Mouse (Mus musculus) bone marrow macrophage, adult 2 months (primary cell): Measurements from ENCODE around the gene Ap3b1. TPM values are rescaled to one million over a fixed set of nuclear protein-coding genes. Genes with fewer than 3 reads are reported as not detected.

ENCODE experiments used
- H3K27ac ChIP-seq: 2 replicates; pipeline ENCODE4 v1.5.1; 2012; ENCODE audit warnings: low read depth, low read length; ENCODE audit not compliant: insufficient read depth
- H3K4me1 ChIP-seq: 2 replicates; pipeline ENCODE4 v1.6.1; 2012; ENCODE audit warnings: low read length; ENCODE audit not compliant: control insufficient read depth, insufficient read depth
- H3K4me3 ChIP-seq: 2 replicates; pipeline ENCODE4 v1.5.1; 2012; ENCODE audit warnings: mild to moderate bottlenecking, low read length, moderate library complexity; ENCODE audit not compliant: insufficient read depth
- CTCF ChIP-seq: IDR thresholded peaks from 2 replicates; pipeline ENCODE4 v1.5.1; 2012; ENCODE audit warnings: low read depth, mild to moderate bottlenecking, low read length, moderate library complexity
- POLR2A ChIP-seq: IDR thresholded peaks from 2 replicates; pipeline ENCODE4 v1.6.1; 2012; ENCODE audit warnings: mild to moderate bottlenecking, low read depth, low read length, borderline replicate concordance
- polyA plus RNA-seq: library from polyadenylated mRNA; stranded (reverse); fragments of >200 nt; gene quantifications from 2 replicates; pipeline ENCODE4 v1.2.4, GENCODE M21; 2012; ENCODE audit not compliant: missing spikeins, insufficient read depth, insufficient read length

Ap3b1 gene
- polyA plus RNA-seq, 1 experiment = 77.7 TPM

DNA sequence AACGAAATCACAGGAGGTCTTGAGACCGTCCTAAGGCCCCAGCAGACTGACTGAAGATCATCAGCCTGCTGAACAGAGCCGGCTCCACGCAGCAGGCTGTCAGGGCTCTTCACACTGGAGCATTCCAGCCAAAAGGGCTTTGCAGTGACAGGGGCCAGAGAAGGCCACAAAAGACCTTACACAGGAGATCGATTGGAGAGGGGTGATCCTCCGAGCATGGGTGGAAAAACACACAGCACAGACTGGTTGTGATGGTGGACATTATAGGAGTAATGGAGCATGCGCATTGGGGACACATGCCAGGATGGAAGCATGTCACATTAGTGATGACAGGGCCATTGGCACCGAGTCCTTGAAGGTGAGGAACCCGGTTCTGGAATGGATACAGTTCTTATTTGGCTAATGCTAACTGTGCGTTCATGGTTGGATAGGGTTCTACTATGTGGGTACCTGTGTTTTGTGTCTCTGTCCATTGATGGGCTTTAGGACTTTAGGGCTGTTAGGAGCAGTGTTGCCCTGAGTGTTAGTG is 37.7 kb downstream of the Ap3b1 start:
- Histone ChIP-seq H3K4me1 (peaks cover 14% of the 10 kb centered on the region), H3K4me3 (no peak overlapping the region), H3K27ac (no peak overlapping the region)
- TF ChIP-seq POLR2A = no peak
- TF ChIP-seq CTCF = no peak

DNA sequence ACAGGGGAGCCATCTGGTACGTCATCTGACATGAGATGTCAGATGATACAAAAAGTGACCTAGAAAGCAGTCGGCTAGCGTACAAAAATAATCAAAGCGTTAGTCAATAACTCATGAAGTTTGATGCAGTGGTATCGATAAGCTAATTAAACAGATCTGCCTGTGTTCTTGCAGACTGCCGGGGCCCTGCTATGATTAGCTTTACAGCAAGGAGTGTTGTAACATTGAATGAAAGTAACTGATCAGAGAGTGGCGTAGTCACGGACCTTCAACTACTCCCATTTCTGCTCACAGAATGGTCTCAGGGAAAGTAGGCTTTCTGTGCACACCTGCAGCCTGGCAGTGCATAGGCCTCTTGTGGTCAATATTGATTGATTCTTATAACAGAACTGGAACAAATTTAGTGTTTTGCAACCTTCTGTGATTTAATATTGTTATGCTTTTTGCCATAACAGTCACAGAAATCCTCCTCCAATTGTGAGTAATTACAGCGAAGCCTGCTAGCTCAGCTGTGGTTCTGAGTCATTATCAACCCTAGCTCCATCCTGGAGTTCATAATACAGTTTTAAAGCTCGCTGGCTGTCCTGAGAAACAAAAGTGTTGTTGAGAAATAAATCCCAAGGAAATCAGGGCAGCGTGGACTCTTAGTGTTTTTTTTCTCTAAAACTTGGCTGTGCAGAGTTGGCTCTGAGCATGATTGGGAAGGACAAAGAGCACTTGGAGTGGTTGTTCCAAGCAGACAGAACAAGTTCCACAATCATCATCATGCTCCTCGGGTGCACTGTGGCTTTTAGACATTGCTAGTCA is 40.0 kb downstream of the Ap3b1 start:
- no peak for TF ChIP-seq CTCF
- TF ChIP-seq POLR2A = no peak
- H3K4me3 ChIP-seq = no peak overlapping the region
- no peak overlapping the region for H3K27ac ChIP-seq
- H3K4me1 ChIP-seq = peaks cover 2% of the 10 kb centered on the region; the same call in 1 of the 2 replicates

DNA sequence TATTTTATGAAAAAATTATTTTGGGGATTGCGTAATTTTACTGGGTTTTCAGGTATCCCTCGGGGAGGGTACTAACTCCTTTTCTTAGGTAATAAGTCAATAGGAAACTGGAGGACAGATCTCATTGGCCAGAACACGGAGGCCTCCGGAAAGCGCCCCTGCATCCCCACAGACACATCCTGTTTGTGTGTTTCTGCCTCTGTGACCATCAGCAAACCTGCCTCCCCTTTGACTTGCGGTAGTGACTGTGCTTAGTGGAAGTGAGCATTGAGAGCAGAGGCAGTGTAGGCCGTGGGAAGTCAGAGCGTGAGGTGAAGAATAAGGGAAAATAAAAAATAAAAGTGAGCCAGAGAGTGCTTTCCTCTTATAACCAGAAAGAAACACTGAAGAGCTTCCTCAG is 41.7 kb downstream of the Ap3b1 start:
- TF ChIP-seq CTCF (no peak), POLR2A (no peak)
- peaks cover 2% of the 10 kb centered on the region; the same call in 1 of the 2 replicates for H3K4me1 ChIP-seq
- no peak overlapping the region for H3K27ac ChIP-seq
- no peak overlapping the region for H3K4me3 ChIP-seq

DNA sequence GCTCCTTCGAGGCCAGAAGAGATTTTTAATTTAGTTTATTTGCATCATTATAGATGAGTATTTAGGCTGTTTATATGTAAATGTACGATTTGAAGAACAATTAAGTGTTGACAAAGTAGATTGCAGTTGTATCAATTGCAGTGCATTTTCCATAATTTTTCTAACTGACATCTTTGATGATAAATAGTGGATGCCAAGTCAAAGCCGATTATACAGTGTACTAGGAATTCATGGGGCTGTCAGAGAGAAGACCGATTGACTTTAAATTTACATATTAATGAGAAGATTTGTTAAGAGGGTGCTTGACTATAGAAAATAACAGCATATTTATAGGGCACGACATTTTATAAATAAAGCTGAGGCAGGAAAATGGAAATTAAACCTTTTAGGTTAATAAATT is 64.8 kb downstream of the Ap3b1 start:
- TF ChIP-seq CTCF (no peak), POLR2A (no peak)
- H3K4me3 ChIP-seq = no peak overlapping the region
- H3K4me1 ChIP-seq = no peaks in the 10 kb centered on the region
- H3K27ac ChIP-seq = no peak overlapping the region

DNA sequence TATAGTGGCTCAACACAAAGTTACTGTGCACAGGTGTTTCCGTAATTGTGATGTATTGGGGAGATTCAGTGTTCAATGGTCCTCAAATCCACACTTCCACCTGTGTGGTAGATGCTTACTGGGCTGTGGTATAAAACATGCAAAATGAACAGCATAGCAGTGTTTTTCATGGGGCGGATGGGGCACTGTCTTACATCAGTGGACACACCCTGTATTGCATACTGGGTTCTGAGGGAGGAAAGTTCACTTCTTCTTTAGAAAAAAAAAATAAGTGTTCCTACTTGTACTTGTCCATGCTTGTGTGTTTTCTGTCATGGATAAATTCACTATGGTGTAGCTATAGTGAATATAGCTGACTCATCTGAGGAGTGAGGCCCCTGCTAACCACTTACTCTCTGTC is 70.8 kb downstream of the Ap3b1 start:
- TF ChIP-seq POLR2A (no peak), CTCF (no peak)
- H3K27ac ChIP-seq = no peak overlapping the region
- no peak overlapping the region for H3K4me3 ChIP-seq
- peaks cover 5% of the 10 kb centered on the region for H3K4me1 ChIP-seq

DNA sequence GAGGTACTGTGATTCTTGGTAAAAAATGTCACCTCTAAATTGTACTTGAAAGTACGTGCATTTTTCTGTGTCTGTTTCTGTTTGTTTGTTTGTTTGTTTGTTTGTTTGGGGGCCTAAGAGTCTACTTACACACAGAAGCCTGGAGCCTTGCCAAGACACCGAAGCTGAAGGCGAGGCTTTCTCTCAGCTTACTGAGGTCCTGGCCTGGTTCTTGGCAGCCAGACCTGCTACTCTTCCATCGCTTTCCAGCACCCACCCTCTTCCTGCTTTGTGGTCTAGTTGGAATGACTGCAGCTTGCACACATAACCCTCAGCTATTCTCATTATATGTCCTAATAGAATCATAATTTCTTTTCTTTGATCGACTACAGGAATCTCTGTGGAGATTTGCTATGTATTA is 80.6 kb downstream of the Ap3b1 start:
- H3K4me1 ChIP-seq = peaks cover 5% of the 10 kb centered on the region
- no peak for TF ChIP-seq CTCF
- no peak for TF ChIP-seq POLR2A
- H3K4me3 ChIP-seq = no peak overlapping the region
- H3K27ac ChIP-seq = no peak overlapping the region

DNA sequence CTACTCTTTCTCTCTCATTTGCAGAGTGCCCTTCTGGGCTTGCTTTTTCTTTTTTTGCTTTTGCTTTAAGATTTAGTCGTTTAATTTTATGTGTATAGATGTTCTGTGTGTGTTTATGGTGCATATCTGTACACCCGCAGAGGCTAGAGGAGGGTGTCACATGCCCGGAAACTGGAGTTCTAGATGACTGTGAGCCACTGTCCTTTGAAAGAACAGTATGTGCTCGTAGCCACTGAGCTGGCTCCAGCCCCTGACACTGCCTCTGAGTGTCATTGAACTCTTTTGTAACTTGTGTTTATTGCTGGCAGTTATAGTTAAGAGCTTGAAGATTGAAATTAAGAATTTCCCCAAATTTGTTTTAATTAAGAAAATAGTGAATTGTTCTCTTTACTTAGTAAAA is 82.4 kb downstream of the Ap3b1 start:
- Histone ChIP-seq H3K27ac (no peak overlapping the region), H3K4me1 (peaks cover 5% of the 10 kb centered on the region), H3K4me3 (no peak overlapping the region)
- no peak for TF ChIP-seq POLR2A

DNA sequence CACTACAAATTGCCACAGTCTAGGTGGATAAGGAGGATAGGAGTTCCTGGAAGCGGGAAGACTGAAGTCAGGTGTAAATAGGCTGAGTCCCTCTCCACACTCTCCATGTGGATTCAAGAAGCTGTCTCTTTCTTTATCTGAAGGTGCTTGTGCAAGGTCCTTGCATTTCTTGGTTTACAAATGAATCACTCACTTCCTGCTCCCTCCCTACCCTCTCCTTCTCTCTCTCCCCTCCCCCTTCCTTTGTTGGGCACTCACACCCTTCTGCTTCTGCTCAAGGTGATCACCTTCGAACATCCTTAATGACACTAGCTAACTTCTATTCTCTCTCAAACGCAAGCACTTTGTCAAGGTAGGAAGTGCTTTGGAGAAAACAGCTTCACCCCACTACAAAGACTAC is 84.7 kb downstream of the Ap3b1 start:
- H3K4me3 ChIP-seq = no peak overlapping the region
- TF ChIP-seq POLR2A (no peak), CTCF (no peak)
- H3K27ac ChIP-seq = no peak overlapping the region
- peaks cover 5% of the 10 kb centered on the region for H3K4me1 ChIP-seq

DNA sequence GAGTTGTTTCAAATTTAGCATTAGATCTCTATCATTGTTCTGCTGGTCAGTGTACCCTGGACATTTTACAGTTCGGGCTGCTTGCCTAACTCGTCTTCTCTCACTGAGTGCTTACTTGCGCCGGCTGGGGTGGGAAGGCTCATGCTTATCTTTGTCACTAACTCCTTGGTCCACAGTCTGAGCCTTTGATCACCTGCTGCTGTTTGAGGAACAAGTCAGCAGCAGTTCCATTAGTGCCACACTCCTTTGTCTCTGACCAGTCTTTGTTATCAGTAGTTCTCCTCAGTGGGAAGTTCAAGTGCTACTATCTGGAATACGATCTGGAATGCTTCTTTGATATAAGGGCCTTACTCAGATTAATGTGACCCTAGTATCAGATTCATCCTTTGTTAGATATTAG is 86.3 kb downstream of the Ap3b1 start:
- H3K4me3 ChIP-seq = no peak overlapping the region
- TF ChIP-seq CTCF = no peak
- TF ChIP-seq POLR2A = no peak
- H3K27ac ChIP-seq = no peak overlapping the region

DNA sequence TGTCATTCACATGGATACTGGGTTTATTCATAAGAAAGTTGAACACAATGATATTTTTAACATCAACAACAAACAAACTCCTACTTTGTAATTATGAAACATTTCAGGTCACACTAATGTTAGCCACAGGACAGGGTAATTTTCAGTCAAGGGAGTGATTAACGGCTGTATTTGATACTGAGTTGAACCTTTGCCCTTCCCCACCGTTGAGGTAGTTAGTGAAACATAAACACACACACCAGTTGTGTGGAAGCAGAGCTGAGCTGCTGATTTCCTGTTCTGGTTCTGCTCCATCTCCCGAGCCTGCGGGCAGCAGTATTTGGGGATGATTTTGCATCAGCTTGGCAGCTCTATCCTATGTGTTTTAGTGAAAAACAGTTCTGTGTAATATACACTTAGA is 88.2 kb downstream of the Ap3b1 start:
- Histone ChIP-seq H3K4me3 (no peak overlapping the region), H3K4me1 (peaks cover 5% of the 10 kb centered on the region)
- TF ChIP-seq CTCF = no peak
- TF ChIP-seq POLR2A = no peak

More for the DNA sequence above, 86.3 kb downstream of the Ap3b1 start:
- H3K4me1 ChIP-seq = peaks cover 5% of the 10 kb centered on the region

DNA sequence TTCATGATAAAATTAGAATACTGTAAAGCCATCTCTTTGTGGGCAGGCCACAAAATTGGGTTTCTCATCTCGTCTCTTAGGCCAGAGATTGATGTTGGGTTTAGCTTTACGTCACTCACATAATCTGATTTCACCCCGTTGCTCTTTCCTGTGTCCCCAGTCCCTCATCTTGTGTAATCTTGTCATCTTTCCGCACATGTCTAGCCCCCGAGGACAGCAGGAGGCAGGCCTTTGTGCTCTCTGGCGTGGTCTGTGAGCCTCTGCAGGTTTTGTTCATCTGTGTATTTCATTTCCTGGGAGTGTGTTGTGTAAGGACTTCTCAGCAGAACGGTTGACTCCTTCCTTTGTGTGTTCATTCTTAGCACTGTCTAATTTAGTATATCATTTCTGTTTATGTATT is 90.8 kb downstream of the Ap3b1 start:
- no peak overlapping the region for H3K27ac ChIP-seq
- H3K4me1 ChIP-seq = no peaks in the 10 kb centered on the region
- H3K4me3 ChIP-seq = no peak overlapping the region
- TF ChIP-seq CTCF (no peak), POLR2A (no peak)

More for the DNA sequence above, 88.2 kb downstream of the Ap3b1 start:
- no peak overlapping the region for H3K27ac ChIP-seq
